Mouse (Mus musculus) adrenal gland, postnatal 25 days (tissue): ENCODE data around the gene Sclt1. TPM values are rescaled to one million over a fixed set of nuclear protein-coding genes. Genes with fewer than 3 reads are reported as not detected.
"Not testable (repeated sequence)": the region's sequence is repeated elsewhere in the genome, so short reads cannot be mapped to it uniquely, and the experiment has no call there.

ENCODE experiments used
- DNase-seq: peaks from one replicate; pipeline ENCODE4 v3.0.0; 2021; ENCODE audit warnings: mixed read lengths
- long read RNA-seq: library from polyadenylated mRNA; stranded (forward); transcript quantifications from one replicate; pipeline ENCODE4 v2.0.0, GENCODE M21; 2021
- total RNA-seq: library from RNA; stranded (reverse); gene quantifications from 2 replicates; pipeline ENCODE4 v1.2.3, GENCODE M21; 2021

Sclt1 gene
- 11.6 and 13.2 TPM in 2 replicates for total RNA-seq
- long read RNA-seq, transcript Sclt1-201 (21 exons, 3,005 nt), result major isoform, 6 of 16 reads
- long read RNA-seq, partial matches to known transcripts, result 2 of 16 reads
- long read RNA-seq, other reads (novel, unspliced or antisense), result 8 of 16 reads

DNA sequence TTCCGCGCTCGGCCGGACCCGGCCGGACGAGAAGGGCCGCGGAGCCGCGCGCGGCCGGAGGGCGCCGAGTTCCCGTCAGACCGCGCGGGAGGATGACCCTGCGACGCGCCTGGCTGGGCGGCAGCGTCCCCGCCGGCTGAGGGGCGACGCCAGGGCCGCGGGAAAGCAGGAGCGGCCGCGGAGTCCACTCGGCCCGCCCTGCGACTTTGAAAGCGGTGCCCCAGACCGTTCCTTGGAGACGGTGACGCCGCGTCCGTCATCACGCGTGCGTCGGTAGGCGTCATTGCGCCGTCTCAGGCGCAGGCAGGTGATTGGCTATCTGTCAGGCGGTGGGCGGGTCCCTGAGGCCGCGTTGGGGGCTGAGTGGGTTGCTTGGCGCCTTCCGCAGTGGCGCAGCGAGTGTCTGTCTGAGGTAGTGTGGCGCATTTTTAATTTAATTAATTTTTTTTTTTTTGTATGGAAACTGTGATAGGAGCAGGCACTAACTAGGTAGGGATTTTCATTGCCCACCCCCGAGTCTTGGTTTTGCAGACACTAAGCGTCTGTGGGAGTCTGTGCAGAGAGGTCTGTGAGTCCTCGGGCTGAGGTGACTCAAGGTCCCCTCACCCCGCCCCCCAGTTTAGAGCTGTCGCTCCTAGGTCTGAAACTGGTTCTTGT lies at the start of gene Sclt1, which contains the start of gene D3Ertd751e:
TSS of gene Sclt1 (minus strand) at position 237 of the 657 bp plus-strand sequence.
TSS of gene D3Ertd751e (plus strand) at position 334 of the 657 bp plus-strand sequence.
- peak; percentile 97 for DNase-seq

DNA sequence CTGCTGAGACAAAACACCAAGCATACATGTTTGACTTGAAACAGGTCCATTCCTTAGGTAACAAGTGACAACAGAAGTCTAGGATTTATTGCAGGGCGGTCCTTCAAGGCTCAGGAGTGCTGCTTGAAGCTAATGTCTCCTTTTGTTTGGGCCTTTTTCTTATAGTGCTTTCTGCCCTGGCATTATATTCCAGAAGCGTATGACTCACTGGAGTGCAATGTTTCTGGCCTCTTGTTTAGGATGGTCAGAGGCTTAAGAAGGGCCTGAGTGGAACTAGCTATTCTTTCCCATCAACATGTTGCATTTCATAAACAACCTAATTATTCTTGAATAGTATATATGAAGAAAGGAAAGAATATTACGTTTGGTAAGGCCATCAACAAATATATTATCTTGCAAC lies 19.8 kb upstream of the Sclt1 start:
- DNase-seq, result no peak

DNA sequence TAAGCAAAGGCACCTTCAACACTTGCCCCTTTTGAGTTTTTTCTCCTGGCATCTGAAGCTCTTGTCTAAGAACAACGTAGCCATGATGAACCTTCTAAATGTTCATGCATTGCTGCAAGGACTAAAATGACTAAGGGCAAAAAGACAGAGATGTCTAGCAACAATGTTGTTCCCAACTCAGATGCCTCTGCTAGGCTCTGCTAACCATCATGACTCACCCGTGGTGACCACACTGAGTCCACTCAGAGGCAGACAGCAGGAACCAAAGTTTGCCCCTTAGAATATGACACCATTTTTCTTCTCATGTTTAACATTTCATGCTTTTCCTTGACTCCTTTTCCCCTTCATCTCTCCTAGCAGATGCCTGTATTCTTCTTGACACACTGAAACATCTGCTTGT lies 12.2 kb upstream of the Sclt1 start:
- no peak for DNase-seq

DNA sequence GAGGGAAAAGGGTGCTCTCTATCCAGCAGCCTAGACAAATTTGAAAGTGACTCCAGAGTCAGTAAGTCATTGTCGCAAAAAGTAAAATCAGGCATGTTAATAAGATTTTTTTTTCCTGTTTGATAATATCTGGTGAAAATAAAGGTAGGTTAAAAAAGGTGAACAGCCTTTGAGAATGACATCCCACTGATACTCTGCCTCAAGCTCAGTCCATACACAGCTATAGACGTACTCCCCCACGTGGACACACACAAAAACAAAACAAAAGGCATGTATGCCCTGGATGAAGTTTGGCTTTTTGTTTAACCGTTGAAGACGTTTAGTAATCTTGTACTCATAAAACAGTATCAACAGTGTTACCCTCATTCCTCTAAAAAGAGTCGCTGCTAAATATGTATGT lies 1.1 kb upstream of the Sclt1 start:
- no peak for DNase-seq

DNA sequence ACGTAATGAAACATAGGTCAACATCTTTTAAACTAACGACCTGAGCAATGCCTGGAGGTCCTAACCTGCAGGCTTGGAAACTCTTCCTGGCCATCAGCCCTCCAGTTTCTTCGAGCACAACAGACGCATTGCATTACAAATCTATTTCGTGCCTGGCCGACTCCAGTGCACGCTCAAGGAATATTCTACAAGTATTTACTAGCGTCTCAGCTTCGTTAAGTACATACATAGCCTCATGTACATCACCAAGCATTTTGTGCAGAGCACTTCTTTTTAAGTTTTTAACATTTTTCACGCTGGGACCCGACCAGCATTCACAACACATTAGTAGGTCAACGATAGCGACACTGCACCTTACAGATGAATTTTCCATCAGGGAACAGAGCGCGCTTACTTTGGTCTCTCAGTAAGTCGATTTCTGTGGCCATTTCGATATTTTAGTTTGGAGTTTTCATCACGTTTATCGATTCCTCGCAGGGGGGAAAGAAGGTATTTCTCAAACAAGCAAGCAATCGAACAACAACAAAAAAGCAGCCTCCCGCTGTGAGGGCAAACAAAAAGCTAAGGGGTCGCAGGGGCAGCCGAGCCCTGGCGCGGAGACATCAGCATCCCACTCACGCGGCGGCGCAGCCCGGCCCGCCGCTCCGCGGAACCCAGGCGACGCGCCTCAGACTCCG lies 575 bp downstream of the Sclt1 start:
- DNase-seq, result no peak

DNA sequence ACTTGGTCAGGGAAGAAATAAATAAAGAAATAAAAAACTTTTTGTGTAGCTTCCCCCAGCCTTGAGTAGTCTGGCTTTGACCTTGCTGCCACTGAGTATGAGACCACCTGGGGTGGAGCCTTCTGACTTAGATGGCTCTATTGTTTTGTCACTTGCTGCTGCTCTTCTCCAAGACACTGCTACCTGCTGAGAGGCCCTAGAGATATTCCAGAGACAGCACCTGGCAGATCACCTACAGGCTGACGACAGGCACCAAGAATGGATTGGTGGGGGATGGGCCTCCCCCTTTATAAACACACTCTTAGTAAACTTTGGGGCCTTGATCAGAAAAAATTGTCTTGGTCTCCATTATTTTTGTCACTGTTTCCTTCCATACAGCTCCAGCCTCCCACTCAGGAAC lies 46.6 kb downstream of the Sclt1 start:
- no peak for DNase-seq

DNA sequence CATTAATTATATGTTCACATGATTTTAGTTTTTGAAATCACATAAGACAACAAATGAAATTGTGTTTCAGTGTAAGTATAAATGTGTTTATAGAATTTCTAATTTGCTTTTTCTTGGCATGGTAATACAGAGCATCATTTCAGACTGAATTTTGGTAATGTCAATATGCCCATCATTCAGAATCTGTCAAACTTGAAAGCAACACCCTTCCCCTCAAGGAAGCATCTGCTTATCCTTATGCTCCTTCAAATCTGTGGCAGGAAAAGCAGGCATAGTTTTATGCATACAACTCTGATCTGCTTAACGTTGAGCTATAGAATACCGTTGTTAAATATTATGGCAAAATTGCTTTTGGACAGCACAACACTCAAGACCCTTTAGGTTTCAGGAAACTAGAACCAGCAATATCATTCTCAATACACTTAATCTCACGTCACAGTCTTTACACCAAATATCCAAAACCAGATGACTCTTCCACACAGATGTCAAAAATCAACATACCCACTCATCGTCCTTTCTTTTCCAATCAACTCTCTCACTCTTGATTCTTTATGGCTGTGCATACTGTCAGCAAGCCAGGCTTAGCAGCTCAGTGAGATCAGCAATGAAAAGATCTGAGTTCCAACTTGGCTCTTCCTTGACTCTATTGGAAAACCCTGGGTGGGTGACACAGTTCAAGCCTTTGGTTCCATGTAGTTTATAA lies 49.7 kb downstream of the Sclt1 start:
- DNase-seq, result no peak

DNA sequence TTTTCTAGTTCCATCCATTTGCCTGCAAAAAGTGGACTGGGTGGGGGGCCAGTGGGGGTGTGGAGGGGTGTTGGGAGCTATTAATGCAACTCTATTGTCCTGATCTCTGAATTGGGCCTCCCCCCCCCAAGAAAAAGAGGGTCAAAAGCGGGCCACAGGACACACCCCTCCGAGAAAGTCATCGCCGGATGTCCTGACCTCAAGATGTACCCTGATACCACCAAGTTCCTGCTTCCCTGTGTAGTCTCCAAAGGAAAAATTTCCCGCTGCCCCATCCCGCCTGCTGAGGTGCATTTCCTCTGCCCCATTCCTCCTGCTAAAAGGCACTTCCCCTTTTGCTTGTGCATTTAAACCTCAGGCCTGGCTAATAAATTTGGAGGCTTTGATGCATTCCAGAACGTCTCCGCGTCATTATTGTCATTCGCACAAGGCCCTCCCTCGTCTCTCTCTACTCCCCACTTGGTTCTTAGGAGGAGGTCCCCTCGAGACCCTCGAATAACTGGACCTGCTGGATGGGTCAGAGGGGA lies 52.1 kb downstream of the Sclt1 start:
- DNase-seq, result not testable (repeated sequence)

DNA sequence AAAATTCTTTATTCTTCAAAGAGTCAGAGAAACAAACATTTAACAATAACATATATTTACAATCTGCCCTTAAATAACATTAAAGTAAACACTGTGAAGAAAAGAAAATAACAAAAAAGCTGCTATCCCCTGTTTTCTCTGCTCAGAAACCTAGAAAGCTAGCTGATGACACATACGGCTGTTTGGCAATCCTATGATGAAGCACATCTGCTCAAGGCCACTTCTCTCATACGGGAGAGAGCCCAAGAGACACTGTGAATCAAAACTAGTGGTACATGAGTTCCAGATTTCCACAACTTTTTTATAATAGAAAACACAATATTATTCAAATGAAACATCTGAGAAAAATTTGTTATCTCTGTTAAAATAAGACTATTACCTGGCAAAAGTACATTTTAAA lies 55.9 kb downstream of the Sclt1 start:
- DNase-seq, result no peak

DNA sequence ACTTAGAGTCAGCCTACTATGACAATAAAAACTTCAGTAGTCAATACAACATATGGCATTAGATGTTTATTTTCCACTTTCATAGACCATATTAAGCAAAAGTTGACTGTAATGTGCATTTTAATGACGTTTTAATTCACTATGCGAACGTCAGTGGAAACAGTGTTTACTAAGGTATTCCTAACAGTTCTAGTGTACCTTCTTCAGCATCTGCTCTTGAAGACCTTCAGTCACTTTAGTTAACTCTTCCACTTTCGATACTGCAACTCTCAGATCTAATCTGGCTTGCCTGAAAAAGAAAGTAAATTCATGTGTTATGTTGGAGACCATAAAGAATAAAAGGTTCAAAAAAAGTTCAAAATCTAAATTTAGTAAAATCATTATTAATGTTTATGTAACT lies 60.2 kb downstream of the Sclt1 start:
- no peak for DNase-seq

DNA sequence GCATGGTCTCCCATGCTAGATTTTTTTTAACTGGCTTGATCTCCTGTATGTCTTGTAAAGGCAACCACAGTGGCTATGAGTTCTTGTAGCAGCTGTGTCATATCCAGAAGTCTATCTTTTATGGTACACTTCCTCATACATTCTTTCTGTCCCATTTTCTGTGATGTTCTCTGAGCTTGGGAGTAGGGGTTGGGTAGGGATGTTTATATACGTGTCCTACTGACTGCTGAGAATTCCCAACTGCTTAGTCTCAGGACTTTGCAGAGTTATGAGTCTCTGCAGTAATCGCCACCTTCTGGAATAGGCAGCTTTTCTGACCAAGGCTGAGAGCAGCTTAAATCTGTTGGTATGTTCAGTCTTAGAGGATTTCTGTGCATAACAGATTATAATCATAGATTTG lies 65.7 kb downstream of the Sclt1 start:
- no peak for DNase-seq

DNA sequence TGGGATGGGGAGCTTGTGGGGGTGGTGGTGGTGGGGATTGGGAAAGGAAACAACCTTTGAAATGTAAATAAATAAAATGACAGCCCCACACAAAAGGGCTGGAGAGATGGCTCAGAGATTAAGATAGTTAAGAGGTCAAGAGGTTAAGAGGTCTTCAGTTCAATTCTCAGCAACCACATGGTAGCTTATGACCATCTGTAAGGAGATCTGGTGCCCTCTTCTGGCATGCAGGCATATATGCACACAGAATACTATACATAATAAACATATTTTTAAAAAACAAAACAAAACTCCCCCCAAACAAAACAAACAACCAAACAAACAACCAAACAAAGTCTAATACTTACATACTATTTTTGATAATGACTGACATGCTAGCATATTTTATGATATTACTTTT lies 67.5 kb downstream of the Sclt1 start:
- DNase-seq, result no peak

DNA sequence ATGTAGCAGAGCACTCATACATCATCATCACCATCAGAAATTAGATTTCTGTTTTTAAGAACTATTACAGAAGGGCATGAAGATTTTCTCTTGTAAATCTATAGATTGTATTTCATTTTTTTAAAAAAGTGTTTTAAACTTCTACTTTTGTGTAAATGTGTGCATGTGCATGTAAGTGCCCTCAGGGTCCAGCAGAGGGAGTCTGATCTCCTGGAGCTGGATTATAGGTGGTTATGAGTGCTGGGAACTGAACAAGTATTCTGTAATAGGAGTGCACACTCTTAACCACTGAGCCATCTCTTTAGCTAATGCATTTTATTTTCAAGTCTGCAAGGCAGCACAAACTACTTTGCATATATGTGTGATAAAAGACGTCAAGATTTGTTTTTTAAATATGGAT lies 86.7 kb downstream of the Sclt1 start:
- DNase-seq, result no peak

DNA sequence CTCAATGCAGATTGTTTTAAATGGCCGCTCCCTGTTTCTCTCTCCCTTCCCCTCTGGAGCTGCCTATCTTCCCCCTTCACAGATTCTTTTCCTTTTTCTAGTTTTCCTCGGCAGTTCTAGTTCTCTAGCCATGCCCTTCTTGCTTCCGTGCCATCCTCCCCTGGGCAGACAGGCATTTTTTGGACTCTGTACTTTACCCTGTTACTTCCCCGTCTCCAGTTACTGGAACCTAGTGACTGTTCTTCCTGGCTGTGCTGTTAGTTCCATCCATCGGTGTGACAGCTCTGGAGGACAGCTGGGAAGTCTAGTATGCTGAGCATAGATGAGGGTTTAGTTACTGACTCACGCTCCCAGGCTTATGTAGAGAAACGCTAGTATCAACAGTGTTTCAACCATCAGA lies 121.3 kb downstream of the Sclt1 start:
- DNase-seq, result no peak

DNA sequence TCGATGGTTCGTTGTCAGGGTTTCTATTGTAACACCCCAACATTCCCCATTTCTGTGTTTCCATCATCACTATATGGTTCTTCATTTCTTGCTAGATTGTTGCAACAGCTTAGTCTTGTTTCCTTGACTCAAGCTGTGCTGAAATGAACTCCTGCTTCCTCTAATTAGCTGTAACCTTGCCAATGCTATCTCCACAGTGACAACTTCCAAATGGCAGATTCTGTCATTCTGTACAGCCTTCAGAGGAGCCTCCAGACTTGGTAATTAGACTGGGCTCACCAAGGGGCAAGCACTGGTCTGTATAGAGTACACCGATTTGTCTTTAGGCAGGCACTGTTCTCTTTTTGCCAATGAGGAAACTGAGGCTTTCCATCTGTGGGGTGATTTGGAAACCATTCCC lies 123.8 kb downstream of the Sclt1 start:
- no peak for DNase-seq

DNA sequence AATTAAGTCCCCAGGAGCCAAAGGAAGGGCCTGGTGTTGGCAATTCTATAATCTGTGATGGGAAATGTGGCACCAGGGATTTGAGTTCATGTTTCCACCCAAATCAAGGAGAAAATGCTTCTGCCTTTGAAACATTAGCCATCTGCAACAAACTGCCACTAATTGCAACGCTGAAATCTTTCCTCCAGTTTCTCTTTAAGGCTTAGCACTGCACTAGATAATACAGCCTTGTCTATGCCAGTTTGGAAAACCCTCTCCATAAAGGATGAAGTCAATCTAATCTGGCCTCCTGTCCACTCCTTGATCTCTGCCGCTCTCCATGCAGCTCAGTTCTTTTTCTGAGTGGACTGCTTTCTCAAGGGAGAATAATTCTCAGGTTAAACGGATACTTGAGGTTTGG lies 124.3 kb downstream of the Sclt1 start:
- no peak for DNase-seq

DNA sequence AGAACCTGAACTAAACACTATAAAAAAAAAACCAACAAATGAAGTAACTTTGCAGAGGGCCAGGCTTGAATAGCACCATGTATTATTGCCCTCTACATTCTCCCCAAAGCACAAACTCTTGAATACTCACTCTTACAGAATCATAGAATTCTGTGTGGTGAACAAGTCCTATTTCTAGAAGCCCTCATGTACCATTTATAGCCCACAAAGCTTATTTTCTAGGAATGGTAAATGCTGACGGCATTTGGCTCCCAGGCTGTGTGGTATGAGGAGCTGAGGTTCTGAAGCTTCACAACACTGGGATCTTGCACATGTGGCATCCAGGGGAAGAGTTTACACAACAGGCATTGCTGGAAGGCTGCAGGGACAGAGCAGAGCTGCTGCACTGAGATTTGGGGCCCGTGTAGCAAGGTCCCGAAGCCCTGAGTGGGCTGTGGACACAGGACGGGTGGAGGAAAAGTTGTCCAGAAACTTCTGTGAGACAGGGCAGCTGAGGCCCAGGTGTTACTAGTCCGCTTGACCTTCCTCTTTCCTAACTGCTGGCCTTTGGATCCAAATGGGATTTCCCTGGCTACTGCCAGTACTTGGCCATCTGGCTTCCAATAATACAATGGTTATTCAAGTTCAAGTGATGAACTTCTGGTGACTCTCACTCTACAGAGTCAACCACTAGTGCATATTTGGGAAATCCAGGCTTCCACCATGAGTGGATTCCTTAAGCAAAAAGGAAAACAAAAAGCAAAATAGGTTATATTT lies 127.9 kb downstream of the Sclt1 start:
- no peak for DNase-seq

DNA sequence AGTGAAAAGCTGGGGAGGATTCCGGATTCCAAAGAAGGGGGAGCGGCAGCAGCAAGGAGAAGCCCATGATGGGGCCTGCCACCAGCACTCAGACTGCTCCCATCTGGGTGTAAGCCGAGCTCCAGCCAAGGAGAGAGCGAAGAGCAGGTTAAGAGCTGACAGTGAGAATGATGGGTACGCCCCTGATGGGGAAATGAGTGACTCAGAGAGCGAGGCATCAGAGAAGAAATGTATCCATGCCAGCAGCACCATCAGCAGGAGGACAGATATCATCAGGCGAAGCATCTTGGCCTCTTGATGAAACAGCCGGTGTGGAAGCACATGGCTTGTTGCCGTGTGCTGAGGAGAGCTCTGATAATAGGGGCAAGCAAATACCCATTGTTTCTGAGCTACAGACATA lies 128.6 kb downstream of the Sclt1 start:
- DNase-seq, result no peak

DNA sequence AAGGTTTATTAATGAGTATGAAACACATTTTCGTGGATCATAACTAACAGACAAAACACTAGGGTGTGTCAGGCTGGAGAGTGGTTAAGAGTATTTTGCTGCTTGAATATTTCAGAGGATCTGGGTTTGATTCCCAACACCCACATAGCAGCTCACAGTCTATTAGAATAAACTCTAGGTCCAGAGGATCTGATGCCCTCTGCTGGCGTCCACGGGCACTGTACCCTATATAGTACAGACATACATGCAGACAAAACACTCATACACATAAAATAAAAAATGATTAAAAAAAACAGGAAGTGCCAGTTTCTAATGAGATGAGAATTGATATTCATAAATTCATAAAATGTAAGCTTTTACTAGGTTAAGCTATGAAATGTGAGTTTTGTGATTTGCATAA lies 130.1 kb downstream of the Sclt1 start:
- DNase-seq, result no peak

DNA sequence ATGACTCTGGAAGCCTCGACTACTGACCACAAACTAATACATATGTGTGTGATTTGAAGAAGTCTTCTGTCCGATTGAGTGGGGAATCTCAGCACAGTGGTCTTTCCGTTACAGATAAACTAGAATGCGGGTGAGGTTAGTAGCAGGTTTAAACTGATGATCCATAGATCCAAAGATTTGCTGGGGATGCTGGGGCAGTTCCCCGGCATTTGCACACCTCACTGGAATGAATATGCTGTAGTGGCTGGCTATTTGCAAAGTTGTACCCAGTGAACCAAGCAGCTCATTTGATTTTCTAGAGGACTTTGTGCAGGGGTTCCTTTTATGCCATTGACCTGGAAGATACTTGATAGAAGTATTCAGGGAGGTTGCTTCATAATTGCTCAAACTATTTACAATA lies 133.2 kb downstream of the Sclt1 start:
- no peak for DNase-seq

DNA sequence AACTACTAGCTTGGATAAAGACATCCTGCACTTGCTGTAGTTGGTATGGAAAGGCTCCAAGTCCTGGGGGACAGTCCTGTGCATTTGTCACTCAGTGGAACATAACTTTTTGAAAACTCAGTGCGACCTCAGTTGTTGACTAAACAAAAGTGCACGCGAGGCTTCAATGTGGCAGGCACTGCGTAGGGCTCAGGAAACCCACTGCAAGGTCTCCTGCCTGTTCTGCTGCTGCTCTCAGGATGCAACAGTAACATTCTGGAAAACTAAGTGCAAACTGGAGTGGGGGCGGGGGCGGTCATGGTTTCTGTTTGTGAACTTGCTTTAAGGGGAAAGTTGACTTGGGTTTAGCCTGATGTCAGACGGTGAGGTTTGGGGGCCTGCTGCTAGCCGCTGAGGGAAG lies 134.8 kb downstream of the Sclt1 start:
- no peak for DNase-seq

DNA sequence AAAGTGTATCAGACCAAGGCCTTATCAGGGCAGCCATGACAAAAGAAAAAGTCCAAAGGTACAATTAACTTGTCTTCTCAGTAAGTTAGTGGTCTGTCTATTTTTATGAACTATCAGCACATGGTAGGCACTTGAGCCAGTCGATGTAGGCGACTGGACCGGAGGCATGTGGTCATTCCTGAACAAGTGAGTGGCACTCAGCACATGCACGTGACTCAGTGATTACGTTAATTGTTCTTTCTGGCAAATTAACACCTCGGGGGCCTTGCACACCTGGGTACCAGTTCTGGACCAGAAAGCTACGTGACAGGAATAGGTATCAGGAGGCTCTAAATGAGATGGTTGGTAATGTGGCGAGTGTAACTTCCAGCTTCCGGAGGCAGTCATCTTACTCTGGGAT lies 135.3 kb downstream of the Sclt1 start:
- no peak for DNase-seq

DNA sequence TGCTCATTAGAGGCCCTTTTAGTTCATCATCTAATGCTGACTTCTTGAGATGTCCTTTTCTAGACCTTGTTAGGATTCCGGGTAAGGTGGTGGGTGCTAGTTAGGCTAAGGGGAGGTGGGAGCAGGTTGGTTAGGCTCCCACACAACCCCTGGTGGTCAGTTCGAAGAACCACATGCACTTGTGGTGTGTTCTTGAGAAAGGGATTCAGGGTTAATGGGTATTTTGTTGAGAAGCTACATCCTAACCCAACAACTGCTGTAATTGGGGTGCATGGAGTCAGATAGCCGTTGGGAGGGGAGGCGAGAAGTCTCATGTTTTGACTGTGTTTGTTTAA lies 136.0 kb downstream of the Sclt1 start:
- no peak for DNase-seq
